Mouse (Mus musculus) liver, embryonic 14.5 days (tissue): ENCODE measurements at regions not wholly inside any gene's neighbourhood (a gene's known extent, or its start where the extent isn't known, plus 50 kb on each side); places are given as distances from the start of the nearest gene placed in this dataset.

Source experiments
- ATAC-seq: fragments of 200-750 bp; cut with Nextera tagmentation; 2 replicates; pipeline ENCODE4 v1.8.0; 2017; ENCODE audit warnings: moderate number of reproducible peaks, mild to moderate bottlenecking, moderate library complexity; ENCODE audit not compliant: insufficient read depth
- DNase-seq, 3 experiments: peaks; one replicate each; pipeline ENCODE4 v3.0.0-alpha.2; 2012 to 2013; ENCODE audit warnings: low read depth in 3 of 3, low spot score in 3 of 3
- H3K27ac ChIP-seq: fragments of 300-500 bp; sonication (generic); 2 replicates; pipeline ENCODE4 v1.5.1; 2014; ENCODE audit warnings: moderate library complexity, mild to moderate bottlenecking, control low read depth, inconsistent platforms
- H3K27me3 ChIP-seq: fragments of 300-500 bp; sonication (generic); 2 replicates; pipeline ENCODE4 v1.6.1; 2014; ENCODE audit warnings: mild to moderate bottlenecking, low read length, moderate library complexity; ENCODE audit not compliant: control insufficient read depth, insufficient read depth
- H3K36me3 ChIP-seq: fragments of 300-500 bp; sonication (generic); replicated peaks from 2 replicates; pipeline ENCODE4 v1.6.1; 2014; ENCODE audit warnings: low read depth; ENCODE audit not compliant: control insufficient read depth, insufficient read depth
- H3K4me1 ChIP-seq, 2 experiments: fragments of 200-500 bp in 1 of 2; fragments of 300-500 bp in 1 of 2; sonication (generic) in 1 of 2; replicated peaks; 2 replicates each; pipeline ENCODE4 v1.6.1; 2012 to 2014; ENCODE audit warnings: antibody characterized with exemption in 1 of 2, inconsistent platforms in 1 of 2, low read length in 1 of 2; ENCODE audit not compliant: control insufficient read depth in 2 of 2, insufficient read depth in 2 of 2
- H3K4me2 ChIP-seq: fragments of 300-500 bp; sonication (generic); 2 replicates; pipeline ENCODE4 v1.6.1; 2014; ENCODE audit warnings: low read depth, mild to moderate bottlenecking, control low read depth, moderate library complexity
- H3K4me3 ChIP-seq, 2 experiments: fragments of 200-500 bp in 1 of 2; fragments of 300-500 bp in 1 of 2; sonication (generic) in 1 of 2; 2 replicates each; pipeline ENCODE4 v1.5.1; 2012 to 2014; ENCODE audit warnings: low read depth in 2 of 2, low read length in 2 of 2, mild to moderate bottlenecking in 2 of 2, control low read depth in 1 of 2, inconsistent platforms in 1 of 2, moderate library complexity in 1 of 2; ENCODE audit not compliant: insufficient read depth in 1 of 2
- H3K9ac ChIP-seq: fragments of 300-500 bp; sonication (generic); replicated peaks from 2 replicates; pipeline ENCODE4 v1.6.1; 2014; ENCODE audit warnings: mild to moderate bottlenecking, control low read depth, moderate library complexity
- H3K9me3 ChIP-seq: fragments of 300-500 bp; sonication (generic); 2 replicates; pipeline ENCODE4 v1.6.1; 2016; ENCODE audit warnings: low read length, mixed read lengths; ENCODE audit not compliant: control insufficient read depth
- CTCF ChIP-seq: IDR thresholded peaks from 2 replicates; pipeline ENCODE4 v1.5.1; 2016; ENCODE audit warnings: antibody characterized with exemption, low read depth, control low read depth
- EP300 ChIP-seq: IDR thresholded peaks from 2 replicates; pipeline ENCODE4 v1.6.1; 2016; ENCODE audit warnings: antibody characterized with exemption, low read depth
- WGBS: fragments of 180-500 bp; shearing (Covaris S2); extraction: QIAGEN DNeasy Blood & Tissue Kit; methylation state at CpG from one replicate; pipeline ENCODE4 v1.1.7; 2014; ENCODE audit not compliant: insufficient replicate concordance; 5-methylcytosine and 5-hydroxymethylcytosine counted together

DNA sequence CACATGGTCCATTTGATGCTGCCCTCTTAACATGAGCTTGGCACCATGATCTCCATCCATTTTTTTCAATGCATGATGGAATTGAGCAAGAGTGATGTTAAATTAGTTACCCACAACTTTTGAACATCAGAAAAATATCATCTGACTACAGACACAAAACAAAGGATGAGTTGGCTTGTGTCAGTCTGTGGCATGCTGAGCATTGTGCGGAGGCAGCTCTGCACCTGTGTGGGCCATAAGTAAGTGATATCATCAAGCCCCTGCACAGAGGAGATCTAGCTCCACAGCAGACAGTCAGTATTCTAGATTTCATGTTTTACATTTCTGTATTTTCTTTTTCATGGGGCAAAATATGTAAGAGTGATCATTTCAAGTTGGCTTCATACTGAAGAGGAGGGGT, 962.8 kb downstream of the Slc4a3 start:
- DNase-seq, result no peak
- Histone ChIP-seq H3K27me3 (no peaks in the 10 kb centered on the region), H3K4me2 (no peak overlapping the region), H3K9me3 (no peaks in the 10 kb centered on the region), H3K9ac (no peak overlapping the region), H3K27ac (no peak overlapping the region), H3K4me1 (no peaks in the 10 kb centered on the region), H3K36me3 (no peaks in the 10 kb centered on the region), H3K4me3 (no peak overlapping the region)
- no peak for TF ChIP-seq EP300
- TF ChIP-seq CTCF, result no peak
- 84% methylated on average over 1 of the region's 1 CpGs for WGBS
- ATAC-seq, result no peak

GRCm38 (mm10) chr1:76509486-76509885, 963.4 kb downstream of the Slc4a3 start:
- ATAC-seq (no peak), DNase-seq (no peak)
- 71% methylated on average over 3 of the region's 3 CpGs for WGBS
- Histone ChIP-seq H3K4me3 (no peak overlapping the region), H3K4me2 (no peak overlapping the region), H3K9ac (no peak overlapping the region), H3K4me1 (no peaks in the 10 kb centered on the region), H3K27ac (no peak overlapping the region), H3K9me3 (no peaks in the 10 kb centered on the region), H3K36me3 (no peaks in the 10 kb centered on the region), H3K27me3 (no peaks in the 10 kb centered on the region)
- no peak for TF ChIP-seq EP300
- no peak for TF ChIP-seq CTCF

DNA sequence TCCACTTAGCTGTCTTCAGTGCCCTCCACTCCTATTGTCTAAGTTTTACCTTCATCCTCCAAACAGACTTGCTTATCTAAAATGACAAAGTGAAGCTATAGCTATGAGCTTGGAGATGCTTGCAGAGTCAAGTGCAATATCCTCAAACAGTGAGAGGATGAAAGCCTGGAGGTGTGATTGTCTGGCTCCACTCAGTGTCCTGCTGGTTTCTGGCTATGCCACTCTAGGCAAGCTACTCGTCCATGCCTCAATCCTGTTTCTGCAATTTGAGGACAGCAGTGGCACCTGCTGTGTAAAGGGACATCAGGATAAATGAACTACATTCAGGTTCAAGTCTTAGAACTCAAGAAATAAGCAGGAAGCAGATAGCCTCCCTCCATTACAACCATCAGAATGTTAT, 966.1 kb downstream of the Slc4a3 start:
- 46% methylated on average over 1 of the region's 1 CpGs for WGBS

GRCm38 (mm10) chr1:76513490-76513889, 967.4 kb downstream of the Slc4a3 start:
- WGBS, result 52% methylated on average over 2 of the region's 2 CpGs
- Histone ChIP-seq H3K4me3 (no peak overlapping the region), H3K9me3 (no peaks in the 10 kb centered on the region), H3K27ac (no peak overlapping the region), H3K4me2 (no peak overlapping the region), H3K4me1 (no peaks in the 10 kb centered on the region), H3K9ac (no peak overlapping the region), H3K36me3 (no peaks in the 10 kb centered on the region), H3K27me3 (no peaks in the 10 kb centered on the region)
- no peak for TF ChIP-seq EP300
- DNase-seq, result no peak
- no peak for ATAC-seq

More for the DNA sequence above, 966.1 kb downstream of the Slc4a3 start:
- no peak overlapping the region for H3K9ac ChIP-seq
- no peaks in the 10 kb centered on the region for H3K4me1 ChIP-seq
- no peaks in the 10 kb centered on the region for H3K27me3 ChIP-seq
- H3K36me3 ChIP-seq, result no peaks in the 10 kb centered on the region
- no peak overlapping the region for H3K27ac ChIP-seq
- no peak overlapping the region for H3K4me3 ChIP-seq
- ATAC-seq (no peak), DNase-seq (no peak)
- TF ChIP-seq CTCF (no peak), EP300 (no peak)
- H3K9me3 ChIP-seq, result no peaks in the 10 kb centered on the region
- H3K4me2 ChIP-seq, result no peak overlapping the region

- Histone ChIP-seq H3K27ac (no peak overlapping the region), H3K9me3 (no peaks in the 10 kb centered on the region), H3K4me2 (no peak overlapping the region), H3K36me3 (no peaks in the 10 kb centered on the region), H3K4me1 (no peaks in the 10 kb centered on the region), H3K4me3 (no peak overlapping the region), H3K9ac (no peak overlapping the region), H3K27me3 (no peaks in the 10 kb centered on the region)
- DNase-seq (no peak), ATAC-seq (no peak)
- 57% methylated on average over 9 of the region's 9 CpGs for WGBS
- TF ChIP-seq CTCF (no peak), EP300 (no peak)
Measured at GRCm38 (mm10) chr1:76529531-76529930, 983.5 kb downstream of the Slc4a3 start.
